Mouse (Mus musculus) 3T3-L1 (cell line): Measurements from ENCODE around the gene Tnfaip8l2.
A peak's percentile ranks its signal among the peaks of the same experiment; 100 is the strongest.
"Not testable (repeated sequence)": the region's sequence is repeated elsewhere in the genome, so short reads cannot be mapped to it uniquely, and the experiment has no call there.

Experiments used
- DNase-seq: peaks from one replicate; pipeline ENCODE4 v3.0.0-alpha.2; 2015; ENCODE audit warnings: low read depth, low spot score

The Tnfaip8l2 gene

DNA sequence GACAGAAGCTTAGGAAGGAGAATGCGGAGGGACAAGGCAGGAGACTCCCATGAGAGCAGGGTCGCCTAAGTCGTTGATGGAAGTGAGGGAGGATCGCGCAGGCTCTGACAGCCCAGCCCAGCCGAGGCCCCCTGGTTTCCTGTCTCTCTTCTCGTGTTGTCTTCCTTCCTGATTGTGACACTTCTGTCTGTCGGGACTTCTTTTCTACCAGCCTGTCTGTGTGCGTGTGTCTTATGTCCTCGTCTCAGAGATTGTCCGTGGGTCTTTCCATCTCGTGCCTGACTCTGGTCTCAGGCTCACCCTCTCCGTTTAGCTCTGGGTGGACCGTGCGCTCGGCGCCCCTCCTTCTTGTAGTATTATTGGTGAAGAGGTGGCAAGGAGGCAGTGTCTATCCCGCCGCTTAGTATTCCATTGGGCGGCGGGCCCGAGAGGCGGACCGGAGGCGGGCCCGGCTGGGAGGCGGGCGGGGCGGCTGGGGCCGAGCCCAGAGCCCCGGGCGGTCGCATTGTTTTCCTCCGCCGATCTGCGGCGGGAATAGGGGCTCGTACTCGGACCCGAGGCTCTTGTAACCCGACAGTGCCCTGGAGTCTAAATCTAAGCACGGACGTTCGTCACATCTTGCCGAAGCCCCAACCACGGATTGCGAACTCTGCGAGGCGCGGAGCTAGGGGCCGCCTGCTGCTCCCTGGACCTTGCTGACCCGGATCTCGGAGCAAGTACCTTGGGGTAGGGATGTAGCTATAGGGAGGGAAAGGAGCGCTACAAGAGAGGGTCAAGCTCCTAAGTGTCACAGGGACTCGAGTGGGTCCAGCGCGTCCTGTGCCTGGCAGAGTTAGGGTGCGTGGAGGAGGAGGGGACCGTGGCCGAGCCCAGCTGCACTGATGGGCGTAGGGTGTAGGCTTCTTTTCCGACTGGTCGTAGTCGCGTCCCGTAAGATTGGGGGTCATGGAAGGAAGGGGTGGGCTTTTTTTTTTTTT lies 18.1 kb upstream of the Tnfaip8l2 start, which contains the start of gene Sema6c:
TSS of gene Sema6c (plus strand) at position 471 of the 977 bp plus-strand sequence.
- peak; percentile 90 for DNase-seq

DNA sequence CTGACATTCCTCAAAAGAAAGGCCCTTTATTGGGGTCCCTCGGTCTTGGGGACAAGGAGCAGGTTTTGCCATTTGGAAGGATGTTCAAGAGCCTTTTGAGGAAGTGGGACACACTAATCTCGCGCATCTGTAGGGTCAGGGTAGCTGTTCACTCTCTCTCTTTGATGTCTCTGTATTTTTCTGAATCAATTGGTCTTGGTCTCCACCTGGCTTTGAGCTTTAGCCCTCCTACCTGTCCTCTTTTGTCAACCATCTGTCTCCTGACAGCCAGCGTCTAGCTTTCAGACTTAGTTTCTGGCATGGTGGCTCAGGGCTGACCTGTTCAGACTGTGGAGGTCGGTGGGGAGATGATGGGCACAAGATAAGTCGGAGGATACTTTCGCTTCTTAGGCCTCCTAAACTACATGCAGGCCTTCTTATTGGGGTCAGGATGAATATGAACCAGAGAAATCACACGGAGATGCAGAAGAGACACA lies 17.4 kb upstream of the Tnfaip8l2 start:
- DNase-seq = peak; percentile 20

DNA sequence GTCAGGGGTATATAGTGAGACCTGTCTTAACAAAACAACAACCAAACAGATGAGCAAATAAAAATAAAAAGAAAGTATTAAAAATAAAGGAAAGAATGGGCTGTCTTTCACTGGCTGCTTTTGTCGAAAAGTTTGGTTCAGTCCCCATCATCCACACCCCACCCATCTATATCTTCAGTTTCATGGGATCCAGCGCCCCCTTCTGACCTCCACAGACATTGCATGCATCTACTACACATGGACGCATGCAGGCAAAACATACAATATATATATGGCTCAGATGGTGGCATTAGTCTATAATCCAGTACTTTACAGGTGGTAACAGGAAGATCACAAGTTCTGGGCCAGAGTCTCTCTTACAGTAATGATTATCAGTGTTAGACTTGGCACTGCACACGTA lies 11.7 kb upstream of the Tnfaip8l2 start:
- DNase-seq = peak; percentile 48

GRCm38 (mm10) chr3:95147924-95148323 lies 5.8 kb upstream of the Tnfaip8l2 start:
- no peak for DNase-seq

DNA sequence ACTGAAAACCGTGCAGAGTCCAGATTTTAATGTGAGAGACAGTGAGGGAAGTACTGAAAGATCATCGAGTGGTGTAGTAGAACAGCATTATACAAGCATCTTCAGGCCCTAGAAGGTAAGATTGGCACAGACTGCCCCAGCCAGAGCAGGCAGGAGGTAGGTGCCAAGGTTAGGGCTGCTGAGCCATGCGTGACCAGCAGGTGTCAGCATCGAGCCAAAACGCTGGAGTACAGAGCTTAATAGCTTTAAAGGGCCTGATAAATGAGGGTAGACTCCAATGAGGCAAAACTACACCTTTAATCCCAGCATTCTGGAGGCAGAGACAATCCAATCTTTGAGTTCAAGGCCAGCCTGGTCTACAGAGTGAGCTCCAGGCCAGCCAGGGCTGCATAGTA lies 454 bp upstream of the Tnfaip8l2 start:
- DNase-seq = peak; percentile 91

- no peak for DNase-seq
These were observed 686 bp downstream of the Tnfaip8l2 start for GRCm38 (mm10) chr3:95141474-95141873.

- no peak for DNase-seq
These were observed 1.4 kb downstream of the Tnfaip8l2 start for GRCm38 (mm10) chr3:95140795-95141194.

DNA sequence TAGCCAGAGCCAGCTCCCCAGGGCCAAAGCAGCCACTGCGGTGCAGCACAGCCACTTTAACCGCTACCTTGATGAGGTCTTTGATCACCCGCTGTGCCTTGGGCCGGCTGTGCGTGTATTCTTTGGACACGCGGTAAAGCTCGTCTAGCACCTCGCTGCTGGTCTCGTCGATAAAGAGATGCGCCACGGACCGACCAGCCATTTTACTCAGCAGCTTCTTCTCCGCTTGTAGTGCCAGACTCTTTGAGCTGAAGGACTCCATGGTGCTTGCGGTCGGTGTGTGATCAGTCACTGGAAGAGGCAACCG lies 1.9 kb downstream of the Tnfaip8l2 start:
- no peak for DNase-seq

DNA sequence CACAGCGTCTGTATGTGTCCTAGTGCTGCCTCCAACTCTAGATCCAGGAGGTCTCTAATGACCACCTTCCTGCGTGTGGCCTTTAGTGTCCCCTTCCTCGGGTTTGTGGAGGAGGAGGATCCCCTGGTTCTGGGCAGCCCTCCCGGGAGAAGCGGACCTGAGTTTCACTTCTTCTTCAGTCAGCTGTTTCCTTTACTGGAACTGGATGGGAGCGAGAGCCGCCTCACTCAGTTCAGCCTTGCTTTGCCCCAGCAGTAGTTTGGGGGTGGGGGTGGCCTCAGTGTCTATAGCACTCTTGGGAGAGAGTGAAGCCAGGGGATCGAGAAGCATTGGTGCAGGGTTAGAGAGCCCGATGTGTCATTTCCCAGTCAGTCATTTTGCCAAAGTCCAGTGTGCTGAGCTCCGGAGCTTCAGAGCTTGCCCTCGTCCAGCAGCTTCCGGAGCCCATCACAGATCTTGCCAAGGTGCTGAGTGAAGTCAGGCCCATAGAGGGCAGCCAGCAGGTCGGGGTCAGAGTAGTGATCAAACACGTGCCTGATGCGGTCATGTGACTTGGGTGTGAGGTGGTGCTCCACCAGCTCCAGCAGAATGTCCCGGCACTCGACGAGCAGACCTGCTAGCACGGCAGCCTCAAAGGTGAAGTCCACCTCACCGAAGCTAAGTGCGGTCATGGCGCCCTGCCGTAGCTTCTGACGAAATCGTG lies 2.4 kb downstream of the Tnfaip8l2 start:
- DNase-seq = no peak

DNA sequence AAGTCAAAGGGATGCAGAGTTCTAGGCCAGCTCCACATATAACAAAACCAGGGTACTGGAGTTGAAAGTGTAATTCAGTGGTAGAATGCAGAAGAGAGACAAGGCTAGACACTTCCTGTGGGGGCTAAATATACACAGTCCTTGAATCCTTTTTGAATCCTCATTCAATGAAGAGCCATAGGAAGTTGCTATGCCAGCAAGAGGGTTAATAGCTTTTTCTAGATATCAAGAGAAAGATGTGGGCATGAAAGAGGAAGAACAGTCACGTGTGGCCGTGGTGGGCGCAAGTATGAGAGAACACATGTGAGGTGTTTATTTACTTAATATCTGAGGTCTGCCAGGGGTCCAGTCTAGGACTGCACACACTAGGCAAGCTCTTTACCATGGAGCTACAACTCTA lies 5.8 kb downstream of the Tnfaip8l2 start:
- DNase-seq = no peak

DNA sequence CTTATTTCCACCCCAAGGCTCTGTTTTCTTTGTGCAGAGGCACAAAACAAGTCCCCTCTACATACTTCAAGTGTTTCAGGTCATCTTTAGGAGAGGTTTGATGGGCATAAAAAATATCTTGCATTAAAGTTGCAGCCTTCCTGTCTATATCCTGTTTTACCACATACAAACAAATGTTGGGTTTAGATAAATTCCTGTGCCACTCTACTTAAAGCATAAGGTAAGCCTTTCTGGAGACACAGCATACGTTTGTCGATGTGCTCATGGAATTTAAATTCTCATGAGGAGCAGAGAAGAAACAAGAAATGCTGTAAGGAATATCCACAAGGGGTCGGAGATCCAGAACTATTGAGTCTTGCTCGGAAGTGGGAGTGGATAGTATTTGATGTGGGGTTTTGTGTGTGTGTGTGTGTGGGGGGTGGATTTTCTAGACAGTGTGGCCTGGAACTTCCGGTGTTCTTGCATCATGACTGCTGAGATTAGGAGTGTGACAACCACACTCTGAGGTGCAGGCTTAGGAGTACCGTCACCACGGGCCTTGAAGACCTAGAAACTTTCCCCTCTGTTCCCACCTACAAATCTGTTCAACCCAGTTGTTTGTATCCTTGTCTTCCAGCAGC lies 6.6 kb downstream of the Tnfaip8l2 start:
- no peak for DNase-seq

GRCm38 (mm10) chr3:95135023-95135422 lies 7.1 kb downstream of the Tnfaip8l2 start:
- DNase-seq = peak; percentile 75

GRCm38 (mm10) chr3:95134133-95134532 lies 8.0 kb downstream of the Tnfaip8l2 start:
- not testable (repeated sequence) for DNase-seq

DNA sequence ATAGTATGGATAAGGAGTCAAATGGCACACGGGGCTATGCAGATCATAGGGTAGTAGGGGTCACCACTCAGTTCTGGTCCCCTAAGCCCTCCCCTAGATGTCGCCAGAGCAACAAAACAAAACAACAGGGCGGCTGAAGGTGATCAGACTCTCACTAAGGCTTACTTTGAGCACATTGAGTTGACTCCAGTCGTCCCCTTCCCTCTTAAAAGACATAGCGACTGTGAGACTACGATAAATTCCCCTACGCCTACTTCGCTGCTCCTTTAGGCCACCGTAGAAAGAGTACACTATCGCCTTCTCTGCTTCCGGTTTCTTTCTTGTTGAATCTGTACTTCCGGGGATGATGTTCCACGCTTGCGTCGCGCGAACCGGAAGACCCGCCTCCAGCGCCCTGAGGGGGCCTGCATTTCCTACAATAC lies 8.5 kb downstream of the Tnfaip8l2 start, which contains the start of the genes Scnm1 and Lysmd1:
TSS of gene Scnm1 (minus strand) at position 332 of the 422 bp plus-strand sequence.
TSS of gene Lysmd1 (plus strand) at position 409 of the 422 bp plus-strand sequence.
- DNase-seq = peak; percentile 96

GRCm38 (mm10) chr3:95133176-95133575 lies 9.0 kb downstream of the Tnfaip8l2 start:
- DNase-seq = no peak

- not testable (repeated sequence) for DNase-seq
These were observed 9.8 kb downstream of the Tnfaip8l2 start for GRCm38 (mm10) chr3:95132389-95132788.

- DNase-seq = no peak
These were observed 12.1 kb downstream of the Tnfaip8l2 start for GRCm38 (mm10) chr3:95130081-95130480.

GRCm38 (mm10) chr3:95129226-95129651 lies 12.9 kb downstream of the Tnfaip8l2 start:
- DNase-seq = no peak

DNA sequence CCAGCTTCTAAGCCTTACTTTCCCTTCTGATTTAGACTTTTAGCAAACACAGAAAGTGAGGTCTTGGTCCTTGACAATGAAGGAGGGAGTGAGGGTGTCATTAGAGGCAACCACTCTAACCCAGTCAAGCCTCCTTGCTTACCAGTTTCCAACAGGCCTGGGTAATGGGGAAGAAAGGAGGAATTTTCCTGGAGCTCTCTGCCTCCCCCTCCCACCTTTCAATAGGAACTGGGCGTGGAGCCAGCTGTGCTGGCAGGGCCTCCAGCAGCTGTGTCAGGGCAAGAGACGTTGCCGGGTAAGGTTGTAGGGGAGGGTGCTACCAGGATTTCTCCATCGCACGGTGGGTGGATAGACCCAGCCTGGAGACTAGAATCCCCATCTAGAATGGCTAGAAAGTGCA lies 17.2 kb downstream of the Tnfaip8l2 start:
- no peak for DNase-seq

DNA sequence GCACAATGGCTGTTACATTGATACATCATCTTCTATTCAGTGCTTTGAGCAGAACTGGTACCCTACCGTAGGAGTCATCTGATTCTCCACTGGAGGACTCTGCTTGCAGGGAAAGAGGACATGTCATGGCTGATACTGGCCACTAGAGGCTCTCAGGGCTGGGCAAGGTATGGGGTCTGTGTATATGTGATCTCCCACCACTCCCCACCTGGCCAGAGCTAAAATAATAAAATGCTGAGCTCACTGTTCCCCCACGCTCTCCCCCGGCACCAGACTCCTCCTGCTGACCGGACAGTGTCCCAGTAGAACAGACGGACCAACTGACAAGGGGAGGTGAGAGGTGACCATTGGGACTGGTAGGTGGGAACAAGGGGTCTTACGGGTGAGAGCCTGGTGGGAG lies 17.9 kb downstream of the Tnfaip8l2 start, which contains the start of gene Tmod4:
TSS of gene Tmod4 (plus strand) at position 231 of the 400 bp plus-strand sequence.
- DNase-seq = no peak

DNA sequence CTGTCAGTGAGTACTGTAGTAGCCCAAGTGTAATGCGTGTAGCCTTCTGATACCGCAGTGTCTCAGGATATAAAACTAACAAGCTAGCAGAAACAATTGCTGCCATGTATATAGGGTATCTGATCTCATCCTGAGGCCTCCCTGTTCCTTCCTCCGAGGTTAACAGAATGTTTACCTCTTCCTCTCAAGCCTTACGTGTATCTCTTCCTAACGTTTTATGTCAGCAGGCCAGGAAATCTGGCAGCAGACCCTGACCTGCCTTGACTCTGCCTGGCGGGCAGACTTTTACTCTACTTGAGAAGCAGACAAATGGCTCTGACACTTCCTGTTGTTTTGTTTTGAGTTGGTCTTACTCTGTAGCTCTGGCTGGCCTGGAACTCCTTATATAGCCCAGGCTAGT lies 20.6 kb downstream of the Tnfaip8l2 start:
- DNase-seq = no peak

DNA sequence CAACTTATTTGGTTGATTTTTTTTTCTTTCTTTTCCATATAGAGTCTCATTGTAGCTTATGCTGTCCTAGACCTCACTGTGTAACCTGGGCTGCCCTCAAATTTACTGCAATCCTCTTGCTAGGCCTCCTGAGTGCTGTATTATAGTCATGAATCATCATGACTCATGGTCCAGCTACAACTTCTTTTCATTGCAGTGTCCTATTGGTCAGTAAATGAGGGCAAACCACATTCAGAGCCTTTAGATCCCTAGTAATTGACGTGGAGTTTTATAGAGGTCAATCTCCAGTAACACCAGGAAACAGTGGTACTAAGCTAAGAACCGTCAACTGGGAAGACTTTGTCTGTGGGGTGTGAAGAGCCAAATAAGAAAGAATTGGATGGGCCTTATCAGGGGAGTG lies 24.4 kb downstream of the Tnfaip8l2 start:
- DNase-seq = peak; percentile 95
